9 mouse cellular contexts compared by ENCODE assay signal in genomic region chr17:29636118-29636517, GRCm38 (mm10). TPM values are rescaled to one million over a fixed set of nuclear protein-coding genes. Genes with fewer than 3 reads are reported as not detected.
DNase-seq lines count a peak whose midpoint lies in the region; ATAC-seq and TF ChIP-seq lines count a peak whose summit lies in the region.
"Had no signal": no experiment of that assay in that cellular context is flagged by ENCODE, and none has a peak within 500 bp of the region (broad histone marks: within the 10 kb centered on the region; RNA-seq: fewer than 3 reads in every experiment).

No protein-coding gene starts in this region.

- TF ChIP-seq CTCF in CH12.LX (conservative IDR thresholded peaks at IDR 0.05 in 1 of 2, IDR thresholded peaks at IDR 0.05 in 1 of 2; ENCODE audit: low read depth in 2 of 2, low read length in 2 of 2): peak; percentile 11 to 63; a peak in 2 of 4 replicates
- TF ChIP-seq CTCF in liver, adult 2 months (IDR thresholded peaks at IDR 0.05; ENCODE audit: low read depth, low read length): peak; percentile 60
- TF ChIP-seq CTCF in stomach, postnatal 0 days (IDR thresholded peaks at IDR 0.05; ENCODE audit: low read depth): peak; percentile 78

- H3K27me3 ChIP-seq in intestine, embryonic 14.5 days (replicated peaks; ENCODE audit: control insufficient read depth, insufficient read depth, low read length): no peaks in the 10 kb centered on the region
- no peaks in the 10 kb centered on the region for H3K27me3 ChIP-seq in intestine, embryonic 16.5 days (replicated peaks; ENCODE audit: control insufficient read depth, insufficient read depth, low read length)
- no peaks in the 10 kb centered on the region for H3K27me3 ChIP-seq in CH12.LX (replicated peaks)
- H3K27me3 ChIP-seq in liver, adult 2 months (ENCODE audit: control insufficient read depth, insufficient read depth, low read length): no peaks in the 10 kb centered on the region
- H3K27me3 ChIP-seq in stomach, postnatal 0 days (ENCODE audit: control insufficient read depth, insufficient read depth, low read length): no peaks in the 10 kb centered on the region
- no peaks in the 10 kb centered on the region for H3K27me3 ChIP-seq in hindbrain, embryonic 13.5 days
- H3K27me3 ChIP-seq: limb, embryonic 12.5 days had no signal

- H3K79me2 ChIP-seq in CH12.LX (replicated peaks; ENCODE audit: control insufficient read depth, extremely low read depth, insufficient read depth, poor library complexity, severe bottlenecking): no peaks in the 10 kb centered on the region
- H3K79me2 ChIP-seq in liver, adult 2 months (ENCODE audit: control insufficient read depth, insufficient read depth, low read length): no peaks in the 10 kb centered on the region

- no peaks in the 10 kb centered on the region for H3K9me3 ChIP-seq in intestine, embryonic 14.5 days (ENCODE audit: control insufficient read depth, low read length)
- H3K9me3 ChIP-seq in intestine, embryonic 16.5 days (ENCODE audit: control insufficient read depth, low read length): no peaks in the 10 kb centered on the region
- H3K9me3 ChIP-seq in CH12.LX (replicated peaks; ENCODE audit: low read length): no peaks in the 10 kb centered on the region
- no peaks in the 10 kb centered on the region for H3K9me3 ChIP-seq in stomach, postnatal 0 days (ENCODE audit: control insufficient read depth, low read length)
- no peaks in the 10 kb centered on the region for H3K9me3 ChIP-seq in hindbrain, embryonic 13.5 days
- H3K9me3 ChIP-seq: limb, embryonic 12.5 days had no signal

- no peak for ATAC-seq in intestine, embryonic 14.5 days (replicated peaks; ENCODE audit: low FRiP score, low TSS enrichment, low read depth)
- no peak for ATAC-seq in intestine, embryonic 16.5 days
- ATAC-seq in stomach, postnatal 0 days (ENCODE audit: low FRiP score, low TSS enrichment): no peak
- no peak for ATAC-seq in hindbrain, embryonic 13.5 days (ENCODE audit: low FRiP score)

- TF ChIP-seq RAD21 in CH12.LX (IDR thresholded peaks at IDR 0.05; ENCODE audit: low read depth, low read length): peak; percentile 61

- H3K27ac ChIP-seq in intestine, embryonic 14.5 days (ENCODE audit: low read depth): no peak overlapping the region
- no peak overlapping the region for H3K27ac ChIP-seq in intestine, embryonic 16.5 days (ENCODE audit: low read length)
- H3K27ac ChIP-seq in CH12.LX (ENCODE audit: insufficient read depth, low read depth): no peak overlapping the region
- no peak overlapping the region for H3K27ac ChIP-seq in liver, adult 2 months (replicated peaks; ENCODE audit: insufficient read depth, low read depth, low read length)
- no peak overlapping the region for H3K27ac ChIP-seq in stomach, postnatal 0 days (replicated peaks)
- H3K27ac ChIP-seq in hindbrain, embryonic 13.5 days: no peak overlapping the region
- H3K27ac ChIP-seq: limb, embryonic 12.5 days had no signal

- DNase-seq in intestine, embryonic 14.5 days (ENCODE audit: low spot score): peak; percentile 60
- DNase-seq in 3T3-L1 (ENCODE audit: low read depth, low spot score) (peak; percentile 56), CH12.LX (ENCODE audit: extremely low read depth) (peak; percentile 32)
- DNase-seq in cerebellum, adult 11-12 months: peak; percentile 50
- no peak for DNase-seq in liver, adult 2 months (ENCODE audit: extremely low read depth, low read depth, low spot score)
- DNase-seq in stomach, postnatal 0 days (ENCODE audit: low spot score): peak; percentile 63

- no peaks in the 10 kb centered on the region for H3K4me1 ChIP-seq in intestine, embryonic 14.5 days (replicated peaks; ENCODE audit: control insufficient read depth, insufficient read depth, low read length)
- H3K4me1 ChIP-seq in intestine, embryonic 16.5 days (ENCODE audit: control insufficient read depth, insufficient read depth, low read length): no peaks in the 10 kb centered on the region
- 0 out of 4 replicates have a peak, but pooled peaks cover 0 to 2% of the 10 kb centered on the region in 2 experiments for H3K4me1 ChIP-seq in CH12.LX (ENCODE audit: control insufficient read depth in 1 of 2, insufficient read depth in 2 of 2)
- no peaks in the 10 kb centered on the region for H3K4me1 ChIP-seq in liver, adult 2 months (ENCODE audit: control insufficient read depth, insufficient read depth, low read length)
- no peaks in the 10 kb centered on the region for H3K4me1 ChIP-seq in stomach, postnatal 0 days (replicated peaks; ENCODE audit: control insufficient read depth, insufficient read depth)
- H3K4me1 ChIP-seq in hindbrain, embryonic 13.5 days (replicated peaks): no peaks in the 10 kb centered on the region
- H3K4me1 ChIP-seq: limb, embryonic 12.5 days had no signal

- no peak overlapping the region for H3K4me2 ChIP-seq in intestine, embryonic 14.5 days (ENCODE audit: low read length)
- no peak overlapping the region for H3K4me2 ChIP-seq in intestine, embryonic 16.5 days (ENCODE audit: low read depth, low read length)
- H3K4me2 ChIP-seq in CH12.LX (ENCODE audit: insufficient read depth, low read depth, poor library complexity, severe bottlenecking): no peak overlapping the region
- no peak overlapping the region for H3K4me2 ChIP-seq in stomach, postnatal 0 days (replicated peaks; ENCODE audit: low read depth)
- H3K4me2 ChIP-seq in hindbrain, embryonic 13.5 days: no peak overlapping the region
- H3K4me2 ChIP-seq: limb, embryonic 12.5 days had no signal

- peaks cover 94% of the 10 kb centered on the region for H3K36me3 ChIP-seq in intestine, embryonic 14.5 days (ENCODE audit: control insufficient read depth, insufficient read depth, low read length)
- peaks cover 32% of the 10 kb centered on the region for H3K36me3 ChIP-seq in intestine, embryonic 16.5 days (ENCODE audit: control insufficient read depth, insufficient read depth, low read length)
- H3K36me3 ChIP-seq in CH12.LX (replicated peaks in 1 of 2; ENCODE audit: control insufficient read depth in 1 of 2, insufficient read depth in 1 of 2, low read length in 1 of 2): peaks cover 71 to 92% of the 10 kb centered on the region in 2 experiments
- peaks cover 19% of the 10 kb centered on the region for H3K36me3 ChIP-seq in liver, adult 2 months (ENCODE audit: control insufficient read depth, insufficient read depth, low read length)
- peaks cover 29% of the 10 kb centered on the region for H3K36me3 ChIP-seq in stomach, postnatal 0 days (ENCODE audit: control insufficient read depth, insufficient read depth, low read length)
- peaks cover 93% of the 10 kb centered on the region for H3K36me3 ChIP-seq in hindbrain, embryonic 13.5 days

- dilution Hi-C loops in CH12.LX (cut with MboI; ENCODE audit: extremely low pct_ligation_motif_present, extremely low pct_unique_long_range_greater_than_20kb, low sequenced_read_pairs): no loop called here

- in situ Hi-C loops in CH12.LX (cut with MboI; ENCODE audit: low pct_ligation_motif_present, low pct_unique_long_range_greater_than_20kb, low sequenced_read_pairs): no loop called here

- no peak overlapping the region for H3K4me3 ChIP-seq in intestine, embryonic 14.5 days (ENCODE audit: low read depth, low read length)
- H3K4me3 ChIP-seq in intestine, embryonic 16.5 days (ENCODE audit: low read length): no peak overlapping the region
- H3K4me3 ChIP-seq in CH12.LX (replicated peaks in 1 of 3; ENCODE audit: low read depth in 2 of 3, low read length in 2 of 3, poor library complexity in 1 of 3): no peak overlapping the region
- H3K4me3 ChIP-seq in liver, adult 2 months (ENCODE audit: insufficient read depth, low read depth, low read length): no peak overlapping the region
- no peak overlapping the region for H3K4me3 ChIP-seq in stomach, postnatal 0 days (ENCODE audit: low read depth, low read length)
- H3K4me3 ChIP-seq in hindbrain, embryonic 13.5 days: no peak overlapping the region
- H3K4me3 ChIP-seq: limb, embryonic 12.5 days had no signal

- no peak overlapping the region for H3K9ac ChIP-seq in intestine, embryonic 14.5 days (ENCODE audit: low read length)
- no peak overlapping the region for H3K9ac ChIP-seq in intestine, embryonic 16.5 days (ENCODE audit: low read depth, low read length)
- H3K9ac ChIP-seq in CH12.LX (ENCODE audit: insufficient read depth, low read depth): no peak overlapping the region
- no peak overlapping the region for H3K9ac ChIP-seq in liver, adult 2 months (ENCODE audit: low read depth, low read length)
- no peak overlapping the region for H3K9ac ChIP-seq in stomach, postnatal 0 days (ENCODE audit: low read length)
- H3K9ac ChIP-seq in hindbrain, embryonic 13.5 days: no peak overlapping the region
- H3K9ac ChIP-seq: limb, embryonic 12.5 days had no signal

- no peak for TF ChIP-seq POLR2A in CH12.LX (IDR thresholded peaks at IDR 0.05; ENCODE audit: low read depth, low read length)
- no peak for TF ChIP-seq POLR2A in liver, adult 2 months (IDR thresholded peaks at IDR 0.05; ENCODE audit: extremely low read depth, insufficient read depth, low read length)

- TF ChIP-seq EP300 in CH12.LX (IDR thresholded peaks at IDR 0.05; ENCODE audit: low read length): no peak
- TF ChIP-seq EP300 in stomach, postnatal 0 days (optimal IDR thresholded peaks at IDR 0.05): no peak

- 74% methylated on average over 5 of the region's 5 CpGs for WGBS in intestine, embryonic 14.5 days
- WGBS in intestine, embryonic 16.5 days: 67% methylated on average over 5 of the region's 5 CpGs
- 75% methylated on average over 5 of the region's 5 CpGs for WGBS in liver, adult 2 months
- WGBS in stomach, postnatal 0 days: 57% methylated on average over 5 of the region's 5 CpGs
- WGBS in hindbrain, embryonic 13.5 days: 75% methylated on average over 5 of the region's 5 CpGs

RNA-seq across cellular contexts. Expression of gene Gm28043, which starts 21.4 kb away (rescaled TPM):
- 2.8 and 3.4 TPM in 2 replicates for polyA plus RNA-seq in intestine, embryonic 14.5 days (2014; fragmentation: Nextera tagmentation; extraction: Ambion mirVana)
- polyA plus RNA-seq in intestine, embryonic 16.5 days (2015; fragmentation: Nextera tagmentation; extraction: Ambion mirVana): 1.3 and 2.0 TPM in 2 replicates
- total RNA-seq in CH12.LX (2012; rRNA removed): 4.2 TPM in 2 replicates
- 3.6 and 4.1 TPM in 2 replicates for total RNA-seq in CH12.LX (2014; rRNA removed)
- 3.5 and 3.7 TPM in 2 replicates for polyA plus RNA-seq in CH12.LX (2012; ENCODE audit: insufficient read length, low read depth)
- 1.9 TPM in 2 replicates for total RNA-seq in liver, adult 2 months (2014; rRNA removed)
- 0.60 and 0.66 TPM in 2 replicates for polyA plus RNA-seq in liver, adult 2 months (2012; rRNA removed)
- 1.1 TPM in 2 replicates for polyA plus RNA-seq in stomach, postnatal 0 days (2015; fragmentation: Nextera tagmentation; extraction: Ambion mirVana)
- 2.9 and 3.8 TPM in 2 replicates for polyA plus RNA-seq in hindbrain, embryonic 13.5 days (2015; fragmentation: Nextera tagmentation; extraction: Ambion mirVana)

RNA-seq across cellular contexts. Expression of gene Rnf8, which starts 21.5 kb away (rescaled TPM):
- polyA plus RNA-seq in intestine, embryonic 14.5 days (2014; fragmentation: Nextera tagmentation; extraction: Ambion mirVana): 76.0 and 86.7 TPM in 2 replicates
- polyA plus RNA-seq in intestine, embryonic 16.5 days (2015; fragmentation: Nextera tagmentation; extraction: Ambion mirVana): 51.0 and 55.9 TPM in 2 replicates
- total RNA-seq in CH12.LX (2012; rRNA removed) (33.7 and 35.4 TPM in 2 replicates), CH12.LX (2014; rRNA removed) (29.9 and 30.9 TPM in 2 replicates)
- 38.8 and 41.2 TPM in 2 replicates for polyA plus RNA-seq in CH12.LX (2012; ENCODE audit: insufficient read length, low read depth)
- 8.8 and 9.3 TPM in 2 replicates for total RNA-seq in liver, adult 2 months (2014; rRNA removed)
- polyA plus RNA-seq in liver, adult 2 months (2012; rRNA removed): 14.6 and 15.2 TPM in 2 replicates
- polyA plus RNA-seq in stomach, postnatal 0 days (2015; fragmentation: Nextera tagmentation; extraction: Ambion mirVana): 32.6 and 34.4 TPM in 2 replicates
- polyA plus RNA-seq in hindbrain, embryonic 13.5 days (2015; fragmentation: Nextera tagmentation; extraction: Ambion mirVana): 79.2 and 83.4 TPM in 2 replicates

RNA-seq across cellular contexts. Expression of gene Cmtr1, which starts 24.3 kb away (rescaled TPM):
- polyA plus RNA-seq in intestine, embryonic 14.5 days (2014; fragmentation: Nextera tagmentation; extraction: Ambion mirVana): 96.5 and 107 TPM in 2 replicates
- 85.9 and 92.7 TPM in 2 replicates for polyA plus RNA-seq in intestine, embryonic 16.5 days (2015; fragmentation: Nextera tagmentation; extraction: Ambion mirVana)
- total RNA-seq in CH12.LX (2012; rRNA removed) (88.8 and 95.3 TPM in 2 replicates), CH12.LX (2014; rRNA removed) (96.9 and 105 TPM in 2 replicates)
- polyA plus RNA-seq in CH12.LX (2012; ENCODE audit: insufficient read length, low read depth): 135 and 152 TPM in 2 replicates
- 25.7 and 27.7 TPM in 2 replicates for total RNA-seq in liver, adult 2 months (2014; rRNA removed)
- polyA plus RNA-seq in liver, adult 2 months (2012; rRNA removed): 19.3 and 23.4 TPM in 2 replicates
- 48.7 and 56.4 TPM in 2 replicates for polyA plus RNA-seq in stomach, postnatal 0 days (2015; fragmentation: Nextera tagmentation; extraction: Ambion mirVana)
- polyA plus RNA-seq in hindbrain, embryonic 13.5 days (2015; fragmentation: Nextera tagmentation; extraction: Ambion mirVana): 132 and 139 TPM in 2 replicates
